Mouse (Mus musculus) hindbrain, embryonic 12.5 days (tissue): ENCODE measurements around the gene Dgki. TPM values are rescaled to one million over a fixed set of nuclear protein-coding genes. Genes with fewer than 3 reads are reported as not detected.
"Not testable (repeated sequence)": the region's sequence is repeated elsewhere in the genome, so short reads cannot be mapped to it uniquely, and the experiment has no call there.

Experiments used
- ATAC-seq: fragments of 200-750 bp; cut with Nextera tagmentation; 2 replicates; pipeline ENCODE4 v1.8.0; 2017; ENCODE audit warnings: moderate TSS enrichment; ENCODE audit not compliant: low FRiP score
- H3K27ac ChIP-seq: fragments of 300-500 bp; sonication (generic); 2 replicates; pipeline ENCODE4 v1.5.1; 2016; ENCODE audit warnings: mild to moderate bottlenecking
- H3K27me3 ChIP-seq: fragments of 300-500 bp; sonication (generic); 2 replicates; pipeline ENCODE4 v1.6.1; 2016; ENCODE audit warnings: mild to moderate bottlenecking
- H3K36me3 ChIP-seq: fragments of 300-500 bp; sonication (generic); 2 replicates; pipeline ENCODE4 v1.6.1; 2016; ENCODE audit warnings: mild to moderate bottlenecking
- H3K4me1 ChIP-seq: fragments of 300-500 bp; sonication (generic); 2 replicates; pipeline ENCODE4 v1.6.1; 2016
- H3K4me2 ChIP-seq: fragments of 300-500 bp; sonication (generic); replicated peaks from 2 replicates; pipeline ENCODE4 v1.6.1; 2016; ENCODE audit warnings: mild to moderate bottlenecking
- H3K4me3 ChIP-seq: fragments of 300-500 bp; sonication (generic); 2 replicates; pipeline ENCODE4 v1.5.1; 2016; ENCODE audit warnings: mild to moderate bottlenecking
- H3K9ac ChIP-seq: fragments of 300-500 bp; sonication (generic); 2 replicates; pipeline ENCODE4 v1.6.1; 2016; ENCODE audit warnings: mild to moderate bottlenecking, moderate library complexity
- H3K9me3 ChIP-seq: fragments of 300-500 bp; sonication (generic); replicated peaks from 2 replicates; pipeline ENCODE4 v1.6.1; 2016; ENCODE audit warnings: mild to moderate bottlenecking
- WGBS: fragments of 180-500 bp; shearing (Covaris S2); methylation state at CpG from one replicate; pipeline ENCODE4 v1.1.7; 2016; 5-methylcytosine and 5-hydroxymethylcytosine counted together
- polyA plus RNA-seq: library from polyadenylated mRNA; unstranded; fragments of >200 nt; fragmentation: Nextera tagmentation; extraction: Ambion mirVana; gene quantifications from 2 replicates; pipeline ENCODE4 v1.2.1, GENCODE M21; 2016

The Dgki gene
- polyA plus RNA-seq, 1 experiment from 2014 or later: 4.2 TPM

DNA sequence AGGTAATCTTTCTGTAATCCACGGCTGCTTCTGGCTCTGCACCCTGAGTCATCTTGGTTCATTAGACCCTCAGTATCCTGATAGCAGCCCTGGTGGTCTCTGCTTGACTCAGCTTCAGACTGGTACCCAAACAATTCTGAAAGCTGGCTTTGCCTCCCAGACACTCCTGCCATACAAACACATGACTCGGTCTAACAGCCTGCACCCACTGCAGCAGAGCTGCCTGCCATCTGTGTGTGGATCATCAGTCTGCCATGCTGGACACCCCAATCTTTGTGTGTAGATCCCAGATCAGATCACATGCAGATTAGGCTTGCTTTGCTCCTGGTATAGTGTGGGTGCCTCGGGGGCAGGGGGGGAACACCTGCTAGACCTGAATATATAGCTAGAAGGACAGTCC lies 180.8 kb downstream of the Dgki start:
- no peaks in the 10 kb centered on the region for H3K4me1 ChIP-seq
- ATAC-seq: no peak
- H3K27me3 ChIP-seq: no peaks in the 10 kb centered on the region
- H3K4me2 ChIP-seq: no peak overlapping the region
- no peaks in the 10 kb centered on the region for H3K9me3 ChIP-seq
- H3K4me3 ChIP-seq: no peak overlapping the region
- no peak overlapping the region for H3K27ac ChIP-seq
- no peak overlapping the region for H3K9ac ChIP-seq
- 95% methylated on average over 3 of the region's 3 CpGs for WGBS
- H3K36me3 ChIP-seq: no peaks in the 10 kb centered on the region

DNA sequence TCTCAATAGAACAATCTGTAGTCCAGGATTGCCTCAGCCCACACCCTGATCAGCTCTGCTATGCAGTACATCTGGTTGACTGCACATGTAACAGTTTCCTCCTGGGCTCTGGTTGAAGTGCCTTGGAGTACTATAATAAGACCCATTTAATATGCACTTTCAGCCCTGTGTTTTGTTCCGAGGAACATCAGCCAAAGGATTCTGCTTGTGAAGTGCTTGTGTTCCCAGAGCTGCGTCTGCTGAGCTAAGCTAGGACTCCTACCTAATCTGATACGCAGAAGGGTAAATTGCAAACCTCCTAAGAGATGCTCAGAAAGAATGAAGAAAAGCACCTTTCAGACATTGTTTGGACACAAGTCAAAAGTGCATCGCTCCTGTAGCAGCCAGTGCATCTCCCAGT lies 186.9 kb downstream of the Dgki start:
- 89% methylated on average over 4 of the region's 4 CpGs for WGBS
- no peaks in the 10 kb centered on the region for H3K27me3 ChIP-seq
- H3K27ac ChIP-seq: no peak overlapping the region
- H3K4me3 ChIP-seq: no peak overlapping the region
- no peaks in the 10 kb centered on the region for H3K9me3 ChIP-seq
- H3K4me2 ChIP-seq: no peak overlapping the region
- no peaks in the 10 kb centered on the region for H3K4me1 ChIP-seq
- no peak overlapping the region for H3K9ac ChIP-seq
- ATAC-seq: no peak
- no peaks in the 10 kb centered on the region for H3K36me3 ChIP-seq

DNA sequence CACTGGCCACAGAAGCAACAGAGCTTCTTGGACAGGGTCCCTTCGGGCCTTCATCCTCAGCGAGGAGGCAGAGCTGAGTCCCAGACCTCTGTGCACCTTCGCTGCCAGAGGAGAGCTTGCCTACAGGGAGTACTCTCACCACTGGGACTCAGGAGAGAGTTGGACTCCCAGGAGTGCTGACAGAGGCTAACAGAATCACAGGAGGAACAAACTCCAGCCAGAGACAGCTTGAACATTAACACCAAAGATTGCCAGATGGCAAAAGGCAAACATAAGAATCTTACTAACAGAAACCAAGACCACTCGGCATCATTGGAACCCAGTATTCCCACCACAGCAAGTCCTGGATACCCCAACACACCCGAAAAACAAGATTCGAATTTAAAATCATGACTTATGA lies 193.7 kb downstream of the Dgki start:
- H3K36me3 ChIP-seq, ATAC-seq, H3K27ac ChIP-seq, H3K9ac ChIP-seq, H3K27me3 ChIP-seq, H3K4me1 ChIP-seq, H3K4me2 ChIP-seq, H3K9me3 ChIP-seq, H3K4me3 ChIP-seq: not testable (repeated sequence)
- 97% methylated on average over 6 of the region's 6 CpGs for WGBS

DNA sequence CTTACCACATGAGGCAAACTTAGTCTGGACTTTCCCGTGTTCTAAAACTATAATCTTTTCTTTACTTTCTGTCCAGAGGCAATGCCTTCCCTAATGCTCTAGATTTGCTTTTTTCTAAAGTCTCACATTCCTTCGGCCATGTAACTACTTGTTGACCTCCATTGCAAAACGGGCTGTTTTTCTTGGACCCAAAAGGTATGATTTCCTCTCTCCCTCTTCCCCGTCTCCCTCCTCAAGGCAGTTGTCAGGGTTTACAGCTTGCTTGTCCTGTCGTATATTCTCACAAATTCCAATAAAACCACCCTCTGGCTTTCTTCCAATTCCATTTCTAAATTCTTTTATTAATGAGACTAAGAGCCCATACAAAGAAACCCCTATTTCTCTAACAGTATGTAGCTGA lies 199.6 kb downstream of the Dgki start:
- peaks cover 3% of the 10 kb centered on the region; the same call in 1 of the 2 replicates for H3K4me1 ChIP-seq
- H3K27ac ChIP-seq: no peak overlapping the region
- no peak overlapping the region for H3K4me3 ChIP-seq
- no peaks in the 10 kb centered on the region for H3K9me3 ChIP-seq
- 79% methylated on average over 5 of the region's 5 CpGs for WGBS
- no peak overlapping the region for H3K9ac ChIP-seq
- no peak for ATAC-seq
- no peaks in the 10 kb centered on the region for H3K36me3 ChIP-seq
- no peak overlapping the region for H3K4me2 ChIP-seq
- no peaks in the 10 kb centered on the region for H3K27me3 ChIP-seq

DNA sequence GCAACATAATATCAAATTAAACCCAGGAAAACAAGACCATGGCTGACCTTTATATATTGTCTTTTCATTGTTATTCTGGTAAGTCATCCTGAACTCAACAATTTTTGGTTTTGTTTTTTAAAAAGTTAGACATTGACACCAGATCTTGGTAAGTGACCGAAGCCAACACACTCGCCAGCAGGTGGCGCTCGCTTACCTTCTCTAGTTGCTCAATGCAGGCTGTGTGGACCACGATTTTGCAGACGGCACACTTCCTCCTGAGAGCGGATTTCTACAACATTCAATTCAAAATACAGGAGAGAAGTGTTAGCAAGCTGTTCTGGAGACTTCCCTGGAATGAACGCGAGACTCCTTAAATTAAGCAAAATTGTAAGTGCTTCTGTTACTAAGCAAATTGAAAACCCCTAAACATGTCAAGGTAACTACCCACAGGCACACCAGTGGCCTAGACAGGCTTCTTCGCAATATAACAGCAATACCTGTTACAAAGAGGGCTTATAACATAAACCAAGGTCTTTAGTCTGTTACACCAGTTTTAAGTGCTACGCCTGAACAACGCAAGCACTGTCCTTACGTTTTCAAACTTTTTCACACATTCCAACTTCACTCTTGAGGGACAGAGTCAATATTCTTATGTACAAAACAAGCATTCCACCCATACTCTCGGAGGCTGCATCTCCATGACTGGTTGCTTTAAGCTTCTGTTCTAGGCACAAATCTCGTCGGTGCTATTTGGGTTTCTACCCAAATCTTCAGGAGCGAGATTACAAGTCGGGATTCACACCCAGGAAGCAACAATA lies 202.4 kb downstream of the Dgki start:
- 0 out of 2 replicates have a peak, but pooled peaks have one; percentile 66 for ATAC-seq
- Histone ChIP-seq H3K4me3 (no peak overlapping the region), H3K4me2 (no peak overlapping the region), H3K36me3 (no peaks in the 10 kb centered on the region), H3K27ac (no peak overlapping the region), H3K9me3 (no peaks in the 10 kb centered on the region), H3K27me3 (no peaks in the 10 kb centered on the region), H3K9ac (no peak overlapping the region), H3K4me1 (peaks cover 3% of the 10 kb centered on the region; the same call in 1 of the 2 replicates)
- WGBS: 49% methylated on average over 18 of the region's 18 CpGs

DNA sequence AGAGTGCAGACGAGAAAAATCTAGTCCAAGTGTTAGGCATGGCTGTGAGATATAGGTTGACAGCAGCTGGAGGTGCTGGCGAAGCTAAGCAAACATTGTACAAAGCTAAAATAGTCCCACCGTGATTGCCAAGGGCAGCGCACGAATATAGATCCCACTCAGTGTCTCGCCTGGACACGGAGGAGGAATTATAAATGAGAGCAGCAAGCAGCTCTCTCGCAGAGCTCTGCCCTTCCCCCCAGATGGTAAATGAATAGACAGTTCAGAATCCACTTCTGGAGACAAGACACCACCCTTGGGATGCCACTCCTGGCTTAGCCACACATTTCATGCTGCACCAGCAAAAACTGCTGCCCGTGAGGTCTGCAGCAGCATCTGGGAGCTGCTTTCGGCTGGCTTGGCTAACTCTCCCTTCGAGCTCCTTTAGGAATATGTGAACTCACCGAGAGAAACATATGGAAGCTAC lies 203.1 kb downstream of the Dgki start:
- Histone ChIP-seq H3K27me3 (no peaks in the 10 kb centered on the region), H3K9ac (no peak overlapping the region), H3K4me2 (no peak overlapping the region), H3K36me3 (no peaks in the 10 kb centered on the region), H3K27ac (no peak overlapping the region), H3K9me3 (no peaks in the 10 kb centered on the region), H3K4me1 (peaks cover 3% of the 10 kb centered on the region; the same call in 1 of the 2 replicates), H3K4me3 (no peak overlapping the region)
- WGBS: 50% methylated on average over 12 of the region's 12 CpGs
- no peak for ATAC-seq

DNA sequence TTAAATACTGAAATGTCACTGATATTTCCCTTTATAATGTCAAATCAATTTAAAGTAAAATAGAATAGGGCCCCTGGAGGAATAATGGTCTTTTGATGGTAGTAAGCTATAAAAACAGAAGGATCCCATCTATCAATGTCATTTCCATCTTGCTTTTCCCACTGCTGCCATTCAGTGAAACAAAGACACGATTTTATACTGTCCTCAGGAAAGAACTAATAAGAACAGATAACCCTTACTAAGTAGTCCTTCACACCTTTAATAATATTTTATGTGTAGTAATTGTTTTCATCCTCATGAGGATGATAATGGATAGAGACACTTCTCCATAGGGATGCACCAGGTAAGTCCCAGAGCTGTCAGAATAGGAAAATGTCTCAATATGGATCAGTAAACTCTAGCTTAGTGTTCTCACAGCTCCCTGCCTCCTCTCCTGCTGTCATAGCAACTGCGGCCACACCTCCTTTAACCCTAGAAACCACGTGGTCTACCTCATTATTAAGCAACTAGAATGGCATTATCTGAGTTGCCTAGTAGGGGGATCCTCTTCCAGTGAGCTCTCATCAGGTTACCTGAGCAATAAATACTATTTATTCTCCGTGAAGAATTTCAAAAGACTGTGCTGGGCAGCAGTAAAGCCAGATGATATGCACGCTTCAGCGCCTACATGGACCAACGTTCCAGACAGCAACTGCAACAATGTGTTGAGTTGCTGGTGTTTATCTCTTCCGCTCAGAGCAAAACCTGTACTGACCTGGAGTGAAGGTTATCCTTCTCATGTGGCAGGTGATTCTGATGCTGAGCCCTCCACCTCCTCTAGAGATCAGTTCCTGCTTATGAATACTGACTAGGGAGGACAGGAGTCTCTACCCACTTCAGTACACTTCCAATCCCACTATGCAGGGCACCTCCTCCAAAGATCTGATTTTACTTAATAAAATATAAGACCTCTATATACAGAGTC lies 210.6 kb downstream of the Dgki start:
- Histone ChIP-seq H3K27ac (0 out of 2 replicates have a peak overlapping the region, but pooled peaks have one; percentile 30), H3K9me3 (no peaks in the 10 kb centered on the region), H3K36me3 (no peaks in the 10 kb centered on the region), H3K4me3 (no peak overlapping the region), H3K4me2 (no peak overlapping the region), H3K4me1 (peaks cover 9% of the 10 kb centered on the region), H3K27me3 (no peaks in the 10 kb centered on the region), H3K9ac (no peak overlapping the region)
- peak; percentile 80 for ATAC-seq
- WGBS: 48% methylated on average over 8 of the region's 8 CpGs

DNA sequence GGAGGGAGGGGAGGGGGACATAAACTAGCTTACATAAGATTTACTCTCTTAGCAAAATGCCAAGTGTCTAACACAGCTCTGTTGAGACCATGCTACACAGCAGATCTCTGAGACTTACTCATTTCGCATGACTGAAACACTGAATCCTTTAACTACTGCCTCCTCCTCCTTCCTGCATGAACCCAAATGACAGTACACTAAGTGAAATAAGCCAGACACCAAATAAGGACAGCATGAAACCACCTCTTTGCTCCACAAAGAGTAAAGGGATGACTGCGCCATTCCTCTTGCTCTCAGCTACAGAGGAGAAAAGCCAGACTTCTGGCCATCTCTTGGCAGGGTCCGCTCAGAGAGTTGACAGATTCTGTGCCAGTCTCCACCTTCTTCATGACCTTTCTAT lies 217.0 kb downstream of the Dgki start:
- Histone ChIP-seq H3K27ac (no peak overlapping the region), H3K36me3 (no peaks in the 10 kb centered on the region), H3K4me3 (no peak overlapping the region), H3K4me1 (no peaks in the 10 kb centered on the region), H3K9ac (no peak overlapping the region), H3K4me2 (no peak overlapping the region), H3K9me3 (no peaks in the 10 kb centered on the region), H3K27me3 (no peaks in the 10 kb centered on the region)
- ATAC-seq: no peak
- WGBS: 93% methylated on average over 3 of the region's 3 CpGs

DNA sequence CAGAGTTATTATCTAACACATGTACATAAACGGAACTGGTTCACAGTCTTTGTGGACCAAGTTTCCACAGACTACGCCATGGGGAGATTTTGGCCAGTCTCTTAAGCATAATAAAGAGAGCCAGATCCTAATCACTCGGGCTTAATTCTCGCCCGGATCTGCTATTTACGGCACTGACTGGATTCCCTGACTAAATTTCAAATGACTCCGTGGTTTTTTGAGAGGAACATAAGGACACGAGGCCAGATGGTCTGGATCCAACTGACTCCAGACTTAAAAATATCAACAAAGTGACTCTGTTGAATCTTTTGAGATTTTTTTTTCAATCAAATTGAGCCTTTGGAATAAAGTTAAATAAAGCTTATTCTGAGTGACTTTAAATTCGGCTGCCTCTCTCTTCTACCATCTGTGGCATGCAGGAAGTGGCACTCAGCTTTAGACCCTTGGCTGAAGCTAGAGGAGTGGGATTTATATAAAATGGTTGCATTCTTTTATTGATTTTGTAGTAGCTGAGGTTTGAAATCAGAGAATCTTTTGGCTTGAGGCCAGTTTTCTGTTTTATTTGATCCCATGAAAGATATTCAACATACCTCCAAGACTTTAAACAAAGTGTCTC lies 227.5 kb downstream of the Dgki start:
- Histone ChIP-seq H3K4me3 (no peak overlapping the region), H3K4me1 (no peaks in the 10 kb centered on the region), H3K9me3 (no peaks in the 10 kb centered on the region), H3K27ac (no peak overlapping the region), H3K27me3 (no peaks in the 10 kb centered on the region), H3K4me2 (no peak overlapping the region), H3K9ac (no peak overlapping the region), H3K36me3 (no peaks in the 10 kb centered on the region)
- 85% methylated on average over 9 of the region's 9 CpGs for WGBS
- no peak for ATAC-seq

DNA sequence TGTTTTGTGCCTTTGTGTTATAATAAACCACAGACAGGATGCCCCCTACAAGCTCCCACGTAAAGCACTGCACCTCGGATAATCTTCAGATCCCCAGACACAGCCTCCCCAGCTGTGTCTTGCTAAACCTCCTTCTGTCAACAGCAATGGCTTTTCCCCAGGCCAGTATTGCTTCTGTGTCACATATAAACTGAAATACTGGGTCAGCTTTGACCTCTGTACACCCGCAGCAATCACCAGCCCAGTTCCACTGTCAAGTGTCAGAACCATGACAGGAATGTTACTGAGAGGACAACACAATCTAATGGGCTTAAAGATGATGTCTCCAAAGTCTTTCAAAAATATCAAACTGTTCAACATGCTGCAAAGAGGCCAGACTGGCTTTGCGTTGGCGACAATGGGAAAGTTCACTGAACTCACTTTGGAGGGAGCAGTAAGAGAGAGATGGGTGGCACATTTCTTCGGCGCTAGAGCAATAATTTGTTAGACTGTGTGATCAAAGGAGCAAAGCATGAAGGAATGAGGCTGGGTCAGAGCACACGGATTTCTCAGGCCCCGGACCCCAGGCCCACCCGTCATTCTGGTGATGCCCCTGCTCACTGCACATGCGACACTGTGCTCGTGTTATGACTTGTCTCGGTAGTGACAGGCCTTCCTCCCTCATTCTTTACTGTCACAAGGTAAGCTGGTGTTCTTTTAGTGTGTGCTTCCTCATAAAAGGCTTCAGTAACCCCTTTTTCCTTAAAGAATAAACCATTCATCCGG lies 230.0 kb downstream of the Dgki start:
- no peak overlapping the region for H3K4me3 ChIP-seq
- no peak overlapping the region for H3K9ac ChIP-seq
- H3K27ac ChIP-seq: no peak overlapping the region
- 78% methylated on average over 14 of the region's 14 CpGs for WGBS
- no peak overlapping the region for H3K4me2 ChIP-seq
- no peaks in the 10 kb centered on the region for H3K9me3 ChIP-seq
- H3K36me3 ChIP-seq: no peaks in the 10 kb centered on the region
- H3K27me3 ChIP-seq: no peaks in the 10 kb centered on the region
- H3K4me1 ChIP-seq: no peaks in the 10 kb centered on the region
- ATAC-seq: no peak

DNA sequence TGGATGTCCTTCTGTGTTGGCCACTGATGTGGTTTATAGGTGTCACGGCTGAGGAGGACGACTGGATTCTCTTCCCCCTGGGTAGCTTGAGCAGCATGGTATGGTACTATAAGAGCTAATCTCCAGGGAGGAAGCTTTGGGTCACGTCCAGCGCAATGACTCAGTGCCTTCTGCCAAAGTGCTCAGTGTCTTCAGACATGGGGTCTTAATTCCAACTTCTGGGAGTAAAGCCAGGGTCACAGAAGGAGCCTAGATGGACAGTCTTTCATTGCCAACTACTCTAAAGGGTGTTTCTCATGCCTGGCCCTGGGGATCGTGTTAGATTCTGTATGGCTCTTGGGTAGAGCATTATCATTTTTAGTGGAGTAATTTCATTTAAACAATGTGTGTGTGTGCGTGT lies 231.2 kb downstream of the Dgki start:
- ATAC-seq: no peak
- no peak overlapping the region for H3K4me2 ChIP-seq
- no peak overlapping the region for H3K9ac ChIP-seq
- H3K4me3 ChIP-seq: no peak overlapping the region
- no peaks in the 10 kb centered on the region for H3K9me3 ChIP-seq
- H3K4me1 ChIP-seq: peaks cover 7% of the 10 kb centered on the region; the same call in 1 of the 2 replicates
- H3K36me3 ChIP-seq: no peaks in the 10 kb centered on the region
- 92% methylated on average over 6 of the region's 6 CpGs for whole genome bisulfite sequencing
- H3K27ac ChIP-seq: no peak overlapping the region
- no peaks in the 10 kb centered on the region for H3K27me3 ChIP-seq
